Mouse (Mus musculus) adipocyte (in vitro differentiated cells): ENCODE results near the gene Ttc21b.

Source experiments
- DNase-seq: peaks from one replicate; pipeline ENCODE4 v3.0.0-alpha.2; 2016; ENCODE audit warnings: low spot score

Ttc21b gene

GRCm38 (mm10) chr2:66171643-66172042, 84.8 kb downstream of the Ttc21b start:
- no peak for DNase-seq

DNA sequence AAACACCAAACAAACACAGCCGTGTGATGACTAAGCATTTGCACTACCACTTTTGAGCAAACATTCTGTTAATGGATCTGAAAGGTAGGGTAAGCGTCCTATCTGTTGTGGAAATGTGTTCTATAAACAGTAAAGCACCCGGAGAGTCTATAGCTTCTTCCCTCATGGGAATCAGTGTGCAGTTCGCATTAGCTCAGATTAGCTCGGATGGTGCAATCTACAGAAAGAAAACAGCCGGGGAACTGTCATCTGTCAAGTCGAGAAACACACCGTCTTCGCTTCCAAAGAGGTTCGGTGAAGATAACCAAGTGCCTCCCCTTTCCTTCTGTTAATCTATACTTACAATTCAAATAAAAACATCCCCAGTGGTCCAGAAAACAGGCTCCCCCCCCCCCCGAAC, 85.7 kb downstream of the Ttc21b start:
- DNase-seq = no peak

GRCm38 (mm10) chr2:66165025-66165424, 91.4 kb downstream of the Ttc21b start:
- no peak for DNase-seq

- DNase-seq = peak; percentile 10
These were observed 98.1 kb downstream of the Ttc21b start for GRCm38 (mm10) chr2:66158140-66158915.

DNA sequence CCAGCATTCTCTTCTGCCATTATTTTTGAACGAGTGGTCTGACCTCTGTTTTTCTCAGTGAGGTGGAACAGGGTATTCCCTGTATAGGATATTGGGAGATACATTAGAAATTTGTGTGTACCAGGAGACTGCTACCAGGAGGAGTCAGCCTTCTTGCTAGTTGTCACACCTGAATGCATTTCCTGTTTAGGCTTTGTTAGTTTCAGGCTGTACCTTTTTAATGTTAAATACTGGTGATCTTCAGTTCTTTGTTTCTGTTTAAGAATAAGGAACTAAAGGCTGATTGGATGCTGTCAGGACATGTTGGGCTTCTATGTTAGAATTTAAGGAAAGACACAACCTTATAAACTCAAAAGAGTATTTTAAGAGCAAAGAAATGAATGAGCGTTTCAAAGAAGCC, 105.0 kb downstream of the Ttc21b start:
- DNase-seq = no peak

DNA sequence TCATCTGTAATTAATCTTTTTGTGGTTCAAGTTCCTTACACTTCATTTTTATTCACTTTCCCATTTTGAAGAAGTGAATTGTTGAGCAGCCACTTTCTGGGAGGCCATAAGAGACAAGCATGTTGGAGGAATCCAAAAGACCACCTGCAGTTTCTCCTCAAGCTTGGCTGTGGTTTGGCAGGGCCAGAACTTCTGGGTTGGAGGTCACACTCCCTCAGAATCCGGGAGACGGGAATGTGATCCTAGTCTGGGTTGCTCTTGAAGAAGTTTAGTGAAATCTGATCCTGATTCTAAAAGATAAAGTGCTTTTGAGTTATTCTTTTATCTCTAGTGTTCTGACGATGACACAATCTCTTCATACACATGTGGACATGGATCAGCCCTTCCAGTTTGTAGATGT, 105.9 kb downstream of the Ttc21b start:
- no peak for DNase-seq

GRCm38 (mm10) chr2:66148654-66149230, 107.7 kb downstream of the Ttc21b start:
- no peak for DNase-seq

DNA sequence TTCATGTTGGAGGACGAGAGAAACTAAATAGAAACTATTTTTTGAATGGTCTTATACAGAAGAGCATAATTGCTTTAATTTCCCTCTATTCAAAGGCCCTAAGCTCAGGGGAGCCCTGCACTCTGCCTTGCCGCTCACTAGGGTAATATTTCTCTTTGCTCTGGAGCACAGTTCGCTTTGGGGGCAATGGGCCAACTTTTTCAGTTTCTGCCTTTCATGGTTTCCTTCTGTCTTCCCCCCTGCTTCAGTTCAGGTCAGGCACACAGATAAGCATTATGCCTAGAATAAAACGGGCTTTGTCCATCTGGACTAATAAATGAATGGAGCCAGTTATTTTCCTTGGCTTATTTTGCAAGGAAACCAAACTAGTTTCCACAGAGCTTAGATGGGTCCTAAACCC, 109.9 kb downstream of the Ttc21b start:
- DNase-seq = no peak

- DNase-seq = no peak
These were observed 111.6 kb downstream of the Ttc21b start for GRCm38 (mm10) chr2:66144770-66145169.

DNA sequence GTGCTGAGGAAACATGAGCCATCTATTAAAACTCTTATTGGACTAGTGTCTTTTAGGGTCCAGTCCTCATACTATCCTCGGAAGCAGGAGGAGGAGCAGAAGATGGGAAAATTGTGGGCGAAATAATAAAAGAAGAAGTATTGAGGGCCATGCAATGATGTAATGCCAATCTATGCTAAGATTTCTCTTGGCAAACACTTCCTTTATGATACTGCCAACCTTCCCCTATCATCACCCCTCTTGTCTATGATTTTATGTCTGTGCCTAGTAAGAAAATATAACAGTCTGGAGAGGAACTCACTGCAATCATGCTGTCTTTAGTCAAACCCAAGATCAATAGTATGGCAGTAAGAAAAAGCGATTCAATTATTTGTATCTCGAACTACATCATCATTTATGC, 113.1 kb downstream of the Ttc21b start:
- DNase-seq = no peak

DNA sequence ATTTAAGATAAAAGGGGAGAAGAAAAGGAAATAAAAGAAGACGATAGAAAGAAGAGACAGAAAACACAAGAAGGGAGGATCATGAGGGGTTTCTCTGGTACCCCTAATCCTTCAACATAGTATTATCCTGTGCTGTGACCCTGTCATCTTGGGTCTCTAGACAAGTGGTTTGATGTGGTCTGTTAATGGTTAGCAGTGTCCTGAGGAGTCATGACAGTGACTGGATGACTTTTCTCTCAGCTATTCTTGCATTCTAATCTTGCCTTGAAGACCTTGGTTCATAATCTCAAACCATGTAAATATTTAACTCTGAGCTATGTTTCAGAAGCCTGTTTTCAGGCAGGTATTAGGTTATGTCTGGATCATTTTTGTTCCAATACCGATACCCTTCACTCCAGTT, 113.7 kb downstream of the Ttc21b start:
- no peak for DNase-seq

DNA sequence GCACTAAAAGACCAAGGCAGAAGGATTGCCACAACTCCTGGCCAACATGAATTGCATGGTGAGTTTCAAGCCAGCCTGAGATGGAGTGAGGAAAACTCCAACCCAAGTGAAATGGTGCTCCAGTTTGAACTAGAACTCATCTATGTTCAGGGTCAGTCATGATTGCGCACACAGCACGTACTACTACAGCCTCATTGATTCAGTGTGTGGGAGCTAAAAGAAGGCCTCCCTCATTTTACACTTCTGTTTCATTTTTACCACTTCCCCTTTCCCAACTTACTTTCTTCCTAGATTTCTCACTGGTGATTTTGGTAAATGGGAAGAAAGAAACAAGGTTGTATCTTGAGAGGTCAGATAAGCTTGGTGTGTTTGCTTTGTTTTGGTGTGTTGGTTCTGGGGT, 114.1 kb downstream of the Ttc21b start:
- no peak for DNase-seq

DNA sequence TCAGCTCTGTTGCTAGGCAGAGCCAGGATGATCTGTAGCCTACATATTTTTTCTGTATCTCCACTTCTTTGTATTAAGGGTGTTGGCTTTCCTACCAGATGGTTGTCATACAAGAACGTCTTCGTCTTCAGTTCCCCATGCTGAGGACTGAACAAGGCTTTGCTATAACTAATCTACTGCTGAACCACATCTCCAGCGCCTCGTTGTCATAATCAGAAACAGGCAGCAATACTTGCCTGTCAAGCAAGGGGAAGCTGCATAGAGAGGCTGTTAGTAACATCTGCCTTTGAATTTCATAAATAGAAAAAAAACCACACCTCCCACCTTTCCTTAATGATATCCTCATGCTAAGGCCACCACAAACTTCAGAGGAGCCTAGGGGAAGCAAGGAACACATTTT, 116.2 kb downstream of the Ttc21b start:
- no peak for DNase-seq
